Mouse (Mus musculus): ENCODE measurements around the gene Plcd3.

DNA sequence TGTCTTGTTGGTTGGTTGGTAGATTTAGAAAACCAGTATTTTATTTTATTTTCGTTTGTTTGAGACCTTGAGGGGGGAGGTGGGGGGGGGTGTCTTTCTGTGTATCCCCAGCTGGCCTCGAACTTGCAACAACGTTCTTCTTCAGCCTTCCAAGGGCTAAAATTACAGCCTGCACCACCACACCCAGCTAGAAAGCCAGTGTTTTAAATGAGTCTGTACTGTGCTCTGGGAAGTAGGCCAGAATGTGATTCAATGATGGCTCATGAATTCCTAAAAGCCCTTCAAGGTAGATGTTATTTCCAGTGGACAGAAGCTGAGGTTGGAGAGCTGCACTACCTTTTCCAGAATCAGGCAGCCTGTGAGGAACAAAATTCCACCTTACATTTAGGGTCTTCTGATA, 32.8 kb upstream of the Plcd3 start:
- TF ChIP-seq NELFE (IDR thresholded peaks at IDR 0.05; ENCODE audit: low read depth, low read length) = no peak
- no peak for TF ChIP-seq BHLHE40 (IDR thresholded peaks at IDR 0.05; ENCODE audit: low read depth, low read length)
- TF ChIP-seq ZMIZ1 (IDR thresholded peaks at IDR 0.05; ENCODE audit: low read depth, low read length) = no peak
- TF ChIP-seq EP300 (IDR thresholded peaks at IDR 0.05; ENCODE audit: low read length) = no peak
- peak; percentile 55; the same call in 1 of the 2 replicates for TF ChIP-seq CHD1 (IDR thresholded peaks at IDR 0.05; ENCODE audit: low read depth, low read length)
- no peak for TF ChIP-seq E2F4 (IDR thresholded peaks at IDR 0.05; ENCODE audit: insufficient replicate concordance, low read depth, low read length)

Data from CH12.LX (cell line).